Mouse (Mus musculus) midbrain, embryonic 14.5 days (tissue): ENCODE data around the gene Clca1. TPM values are rescaled to one million over a fixed set of nuclear protein-coding genes. Genes with fewer than 3 reads are reported as not detected.
"Not testable (repeated sequence)": the region's sequence is repeated elsewhere in the genome, so short reads cannot be mapped to it uniquely, and the experiment has no call there.

ENCODE experiments used
- ATAC-seq: fragments of 200-750 bp; cut with Nextera tagmentation; 2 replicates; pipeline ENCODE4 v1.8.0; 2017; ENCODE audit warnings: moderate number of reproducible peaks, moderate library complexity; ENCODE audit not compliant: low FRiP score, low TSS enrichment
- DNase-seq: peaks from one replicate; pipeline ENCODE4 v3.0.0-alpha.2; 2015
- H3K27ac ChIP-seq: fragments of 300-500 bp; sonication (generic); replicated peaks from 2 replicates; pipeline ENCODE4 v1.5.1; 2014; ENCODE audit warnings: mild to moderate bottlenecking, low read depth, low read length, moderate library complexity
- H3K27me3 ChIP-seq: fragments of 300-500 bp; sonication (generic); 2 replicates; pipeline ENCODE4 v1.6.1; 2014; ENCODE audit warnings: low read length, control low read depth, mixed read lengths; ENCODE audit not compliant: control insufficient read depth, insufficient read depth
- H3K36me3 ChIP-seq: fragments of 300-500 bp; sonication (generic); 2 replicates; pipeline ENCODE4 v1.6.1; 2014; ENCODE audit warnings: low read length, control low read depth; ENCODE audit not compliant: control insufficient read depth, insufficient read depth
- H3K4me1 ChIP-seq: fragments of 300-500 bp; sonication (generic); 2 replicates; pipeline ENCODE4 v1.6.1; 2014; ENCODE audit warnings: mild to moderate bottlenecking, antibody characterized with exemption, low read length, control low read depth; ENCODE audit not compliant: control insufficient read depth, insufficient read depth
- H3K4me2 ChIP-seq: fragments of 300-500 bp; sonication (generic); 2 replicates; pipeline ENCODE4 v1.6.1; 2014; ENCODE audit warnings: mild to moderate bottlenecking, low read length, moderate library complexity
- H3K4me3 ChIP-seq: fragments of 300-500 bp; sonication (generic); replicated peaks from 2 replicates; pipeline ENCODE4 v1.5.1; 2014; ENCODE audit warnings: low read depth, low read length
- H3K9ac ChIP-seq: fragments of 300-500 bp; sonication (generic); replicated peaks from 2 replicates; pipeline ENCODE4 v1.6.1; 2014; ENCODE audit warnings: mild to moderate bottlenecking, low read length, moderate library complexity
- H3K9me3 ChIP-seq: fragments of 300-500 bp; sonication (generic); 2 replicates; pipeline ENCODE4 v1.6.1; 2016; ENCODE audit warnings: low read length, control low read depth, mixed read lengths; ENCODE audit not compliant: control insufficient read depth
- WGBS: fragments of 180-500 bp; shearing (Covaris S2); extraction: QIAGEN DNeasy Blood & Tissue Kit; methylation state at CpG from one replicate; pipeline ENCODE4 v1.1.7; 2014; 5-methylcytosine and 5-hydroxymethylcytosine counted together
- polyA plus RNA-seq: library from polyadenylated mRNA; unstranded; fragments of >200 nt; fragmentation: Nextera tagmentation; extraction: Ambion mirVana; gene quantifications from 2 replicates; pipeline ENCODE4 v1.2.1, GENCODE M21; 2014

Gene Clca1
- not detected in 2 replicates for polyA plus RNA-seq

GRCm38 (mm10) chr3:145032676-145033075 lies at the start of gene Clca1:
Gene Clca1 (minus strand): TSS chr3:145032776.
- Histone ChIP-seq H3K4me3 (no peak within 1 kb of the TSS), H3K4me2 (no peak within 1 kb of the TSS), H3K36me3 (no peaks in the 10 kb centered on the region), H3K27me3 (no peaks in the 10 kb centered on the region), H3K9me3 (no peaks in the 10 kb centered on the region), H3K4me1 (no peaks in the 10 kb centered on the region), H3K27ac (no peak within 1 kb of the TSS), H3K9ac (no peak within 1 kb of the TSS)
- DNase-seq (no peak), ATAC-seq (no peak)

- Histone ChIP-seq H3K27me3 (no peaks in the 10 kb centered on the region), H3K36me3 (no peaks in the 10 kb centered on the region), H3K9ac (no peak overlapping the region), H3K4me2 (no peak overlapping the region), H3K4me3 (no peak overlapping the region), H3K27ac (no peak overlapping the region), H3K4me1 (no peaks in the 10 kb centered on the region), H3K9me3 (no peaks in the 10 kb centered on the region)
- DNase-seq, result no peak
- no peak for ATAC-seq
- 84% methylated on average over 8 of the region's 8 CpGs for WGBS
Measured at GRCm38 (mm10) chr3:145080904-145081303, 48.3 kb upstream of the Clca1 start.

- DNase-seq (no peak), ATAC-seq (no peak)
- no peak overlapping the region for H3K27ac ChIP-seq
- no peaks in the 10 kb centered on the region for H3K36me3 ChIP-seq
- H3K9ac ChIP-seq, result no peak overlapping the region
- H3K9me3 ChIP-seq, result no peaks in the 10 kb centered on the region
- WGBS, result 87% methylated on average over 6 of the region's 6 CpGs
- H3K4me2 ChIP-seq, result no peak overlapping the region
- no peaks in the 10 kb centered on the region for H3K27me3 ChIP-seq
- no peak overlapping the region for H3K4me3 ChIP-seq
- no peaks in the 10 kb centered on the region for H3K4me1 ChIP-seq
Measured at GRCm38 (mm10) chr3:145078405-145078804, 45.8 kb upstream of the Clca1 start.

- ATAC-seq, result no peak
- no peak overlapping the region for H3K9ac ChIP-seq
- no peak for DNase-seq
- no peaks in the 10 kb centered on the region for H3K36me3 ChIP-seq
- no peak overlapping the region for H3K4me3 ChIP-seq
- no peak overlapping the region for H3K27ac ChIP-seq
- H3K4me2 ChIP-seq, result no peak overlapping the region
- no peaks in the 10 kb centered on the region for H3K4me1 ChIP-seq
- H3K9me3 ChIP-seq, result no peaks in the 10 kb centered on the region
- WGBS, result 91% methylated on average over 3 of the region's 3 CpGs
- H3K27me3 ChIP-seq, result no peaks in the 10 kb centered on the region
Measured at GRCm38 (mm10) chr3:145072339-145072738, 39.8 kb upstream of the Clca1 start.

- ATAC-seq (no peak), DNase-seq (no peak)
- Histone ChIP-seq H3K27me3 (no peaks in the 10 kb centered on the region), H3K4me3 (no peak overlapping the region), H3K4me2 (no peak overlapping the region), H3K9ac (no peak overlapping the region), H3K27ac (no peak overlapping the region), H3K4me1 (no peaks in the 10 kb centered on the region), H3K9me3 (no peaks in the 10 kb centered on the region), H3K36me3 (no peaks in the 10 kb centered on the region)
- 86% methylated on average over 4 of the region's 4 CpGs for WGBS
Measured at GRCm38 (mm10) chr3:145068964-145069363, 36.4 kb upstream of the Clca1 start.

GRCm38 (mm10) chr3:145055138-145055537 lies 22.6 kb upstream of the Clca1 start:
- H3K9ac ChIP-seq, H3K27ac ChIP-seq, H3K9me3 ChIP-seq, DNase-seq, ATAC-seq, H3K4me1 ChIP-seq, H3K4me2 ChIP-seq, H3K36me3 ChIP-seq, H3K27me3 ChIP-seq, H3K4me3 ChIP-seq: not testable (repeated sequence)
- WGBS, result 96% methylated on average over 3 of the region's 3 CpGs

- no peak overlapping the region for H3K9ac ChIP-seq
- H3K27me3 ChIP-seq, result no peaks in the 10 kb centered on the region
- no peaks in the 10 kb centered on the region for H3K9me3 ChIP-seq
- 77% methylated on average over 3 of the region's 3 CpGs for WGBS
- no peak overlapping the region for H3K27ac ChIP-seq
- no peaks in the 10 kb centered on the region for H3K4me1 ChIP-seq
- H3K4me2 ChIP-seq, result no peak overlapping the region
- DNase-seq (no peak), ATAC-seq (no peak)
- H3K4me3 ChIP-seq, result no peak overlapping the region
- H3K36me3 ChIP-seq, result no peaks in the 10 kb centered on the region
Measured at GRCm38 (mm10) chr3:145049820-145050219, 17.2 kb upstream of the Clca1 start.

- Histone ChIP-seq H3K9ac (no peak overlapping the region), H3K27me3 (no peaks in the 10 kb centered on the region), H3K9me3 (no peaks in the 10 kb centered on the region), H3K4me1 (no peaks in the 10 kb centered on the region), H3K4me2 (no peak overlapping the region), H3K27ac (no peak overlapping the region), H3K4me3 (no peak overlapping the region), H3K36me3 (no peaks in the 10 kb centered on the region)
- 79% methylated on average over 3 of the region's 3 CpGs for whole genome bisulfite sequencing
- DNase-seq (no peak), ATAC-seq (no peak)
Measured at GRCm38 (mm10) chr3:145038813-145039212, 6.2 kb upstream of the Clca1 start.

GRCm38 (mm10) chr3:145028036-145028435 lies 4.5 kb downstream of the Clca1 start:
- Histone ChIP-seq H3K4me3 (no peak overlapping the region), H3K9ac (no peak overlapping the region), H3K4me1 (no peaks in the 10 kb centered on the region), H3K36me3 (no peaks in the 10 kb centered on the region), H3K27ac (no peak overlapping the region), H3K27me3 (no peaks in the 10 kb centered on the region), H3K4me2 (no peak overlapping the region), H3K9me3 (no peaks in the 10 kb centered on the region)
- DNase-seq (no peak), ATAC-seq (no peak)
- WGBS, result 69% methylated on average over 3 of the region's 3 CpGs
